Mouse (Mus musculus): ENCODE measurements around the gene Abcg4. TPM values are rescaled to one million over a fixed set of nuclear protein-coding genes. Genes with fewer than 3 reads are reported as not detected.
A peak's percentile ranks its signal among the peaks of the same experiment; 100 is the strongest.

Gene Abcg4
- total RNA-seq, 1 experiment from 2014 or later: 4.8 TPM

DNA sequence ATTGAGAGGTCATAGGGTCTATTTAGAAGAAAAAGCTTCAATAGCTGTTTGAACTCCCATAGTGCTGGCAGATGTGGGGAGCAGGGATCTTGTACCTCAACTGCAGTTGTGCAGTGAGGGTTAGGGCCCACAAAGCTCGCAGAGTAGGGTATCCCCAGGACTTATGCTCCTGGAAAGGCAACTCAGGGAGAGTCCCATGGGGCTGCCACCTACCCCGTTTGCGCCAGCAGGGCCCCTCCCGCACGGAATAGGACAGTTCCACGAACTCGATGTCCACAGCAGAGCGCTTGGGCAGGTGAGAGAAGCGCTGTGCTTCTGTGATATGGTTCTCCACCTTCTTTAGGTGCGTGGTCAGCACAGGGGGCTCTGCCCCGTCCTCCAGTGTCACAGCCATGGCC lies 1.4 kb downstream of the Abcg4 start:
- 0 out of 2 replicates have a peak, but pooled peaks have one; percentile 1 for ATAC-seq (replicated peaks; ENCODE audit: low read depth, poor library complexity, severe bottlenecking)

DNA sequence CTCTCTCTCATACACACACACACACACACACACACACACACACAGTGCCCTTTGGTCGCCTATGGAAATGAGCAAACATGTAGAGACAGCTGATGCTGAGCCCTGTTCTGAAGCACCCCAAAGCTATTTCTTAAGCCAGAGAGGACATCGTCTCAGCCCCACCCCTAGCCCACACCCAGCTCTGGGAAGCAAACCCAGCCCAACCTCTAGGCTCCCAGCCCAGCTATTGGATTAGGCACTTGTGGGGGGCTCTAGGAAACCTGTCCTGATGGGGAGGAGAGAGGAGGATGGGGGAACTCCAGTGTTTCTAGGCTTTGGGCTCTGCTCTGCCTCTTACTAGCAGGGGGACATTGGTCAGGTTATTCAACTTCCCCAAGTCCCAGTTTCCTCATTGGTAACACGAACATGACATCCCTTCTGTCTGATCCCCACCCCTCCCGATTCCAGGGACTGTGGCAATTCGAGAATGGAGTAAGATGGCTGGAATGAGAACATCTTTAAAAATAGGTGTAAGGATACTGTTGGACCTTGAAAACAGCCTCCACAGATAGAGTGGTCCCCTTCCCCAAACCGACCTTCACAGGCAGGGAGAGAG lies 2.1 kb downstream of the Abcg4 start:
- ATAC-seq (replicated peaks; ENCODE audit: low read depth, poor library complexity, severe bottlenecking): 0 out of 2 replicates have a peak, but pooled peaks have one; percentile 6

DNA sequence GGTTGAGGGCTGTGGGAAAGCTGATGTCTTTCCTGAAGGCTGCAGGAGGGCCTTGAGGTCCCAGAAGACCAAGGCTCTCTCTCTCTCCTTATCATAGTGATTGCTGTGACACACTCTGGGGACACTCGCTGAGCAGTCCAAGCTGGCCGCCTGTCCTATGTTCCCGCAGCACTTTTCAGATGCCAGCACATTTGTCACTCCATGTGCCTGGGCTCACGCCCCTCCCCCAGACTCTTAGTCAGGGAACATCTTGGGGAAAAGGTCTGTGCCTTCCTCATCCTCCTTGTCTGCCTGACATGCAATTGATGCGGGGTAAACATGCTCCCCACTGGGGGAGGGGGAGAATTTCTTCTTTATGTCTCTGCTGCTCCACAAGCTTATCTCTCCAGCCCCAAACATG lies 5.2 kb downstream of the Abcg4 start:
- ATAC-seq (replicated peaks; ENCODE audit: low read depth, poor library complexity, severe bottlenecking): no peak

- no peak for ATAC-seq (replicated peaks; ENCODE audit: low read depth, poor library complexity, severe bottlenecking)
Measured at GRCm38 (mm10) chr9:44269973-44270372, 18.4 kb downstream of the Abcg4 start.

DNA sequence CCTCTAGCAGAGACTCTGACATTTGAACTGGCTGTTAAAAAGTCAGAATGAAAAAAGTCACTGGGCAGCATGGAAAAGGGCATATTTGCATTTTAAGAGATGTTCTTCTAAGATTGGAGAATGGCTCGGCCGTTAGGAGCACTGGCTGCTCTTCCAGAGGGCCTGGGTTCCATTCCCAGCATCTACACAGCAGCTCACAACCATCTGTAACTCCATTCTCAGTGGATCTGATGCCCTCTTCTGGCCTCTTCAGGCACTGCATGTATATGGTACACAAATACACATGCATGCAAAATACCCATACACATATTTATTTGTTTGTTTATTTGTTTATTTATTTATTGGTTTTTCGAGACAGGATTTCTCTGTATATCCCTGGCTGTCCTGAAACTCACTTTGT lies 19.3 kb downstream of the Abcg4 start:
- ATAC-seq (replicated peaks; ENCODE audit: low read depth, poor library complexity, severe bottlenecking): no peak

- peak; percentile 80 for ATAC-seq (replicated peaks; ENCODE audit: low read depth, poor library complexity, severe bottlenecking)
Measured at GRCm38 (mm10) chr9:44268432-44268831, 20.0 kb downstream of the Abcg4 start, which contains the start of gene Nlrx1. TSS of gene Nlrx1 (minus strand) at chr9:44268599.

DNA sequence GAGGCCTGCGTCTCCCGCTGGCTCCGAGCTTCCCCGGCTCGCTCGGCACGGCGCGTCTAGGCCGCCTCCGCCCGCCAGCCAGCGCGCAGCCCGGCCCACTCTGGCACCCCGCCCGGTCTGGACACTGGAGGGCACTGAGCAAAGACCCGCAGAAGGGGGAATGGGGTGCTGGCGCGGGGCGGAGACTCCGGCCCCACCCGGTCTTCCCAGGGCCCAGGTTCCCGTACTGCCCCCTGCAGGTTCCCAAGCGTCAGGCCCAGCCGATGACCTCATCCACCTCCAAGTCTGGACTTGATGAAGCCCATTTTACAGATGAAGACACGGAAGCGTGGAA lies 20.4 kb downstream of the Abcg4 start:
- peak; percentile 78 for ATAC-seq (replicated peaks; ENCODE audit: low read depth, poor library complexity, severe bottlenecking)

GRCm38 (mm10) chr9:44267319-44268026 lies 20.9 kb downstream of the Abcg4 start:
- no peak for ATAC-seq (replicated peaks; ENCODE audit: low read depth, poor library complexity, severe bottlenecking)

GRCm38 (mm10) chr9:44266478-44267226 lies 21.8 kb downstream of the Abcg4 start:
- no peak for ATAC-seq (replicated peaks; ENCODE audit: low read depth, poor library complexity, severe bottlenecking)

DNA sequence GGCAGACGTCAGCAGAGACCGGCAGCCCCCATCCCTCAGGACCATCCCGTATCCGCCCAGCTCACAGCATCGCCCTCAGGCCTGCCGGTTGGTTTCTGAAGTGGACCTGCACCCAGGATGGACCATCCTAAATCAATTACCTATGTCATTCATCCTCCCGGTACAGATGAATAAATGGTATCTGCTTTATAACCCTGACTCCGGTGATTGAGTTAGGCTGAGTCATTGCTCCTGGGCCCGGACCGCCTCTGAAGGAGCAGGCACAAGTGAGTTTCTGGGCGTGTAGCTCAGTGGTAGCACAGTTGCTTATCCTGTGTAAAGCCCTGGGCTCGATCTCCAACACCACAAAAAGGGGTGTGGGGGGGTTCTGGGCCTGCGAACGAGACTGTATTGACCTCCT lies 27.0 kb downstream of the Abcg4 start:
- no peak for ATAC-seq (replicated peaks; ENCODE audit: low read depth, poor library complexity, severe bottlenecking)

GRCm38 (mm10) chr9:44259014-44259413 lies 29.4 kb downstream of the Abcg4 start:
- 0 out of 2 replicates have a peak, but pooled peaks have one; percentile 22 for ATAC-seq (replicated peaks; ENCODE audit: low read depth, poor library complexity, severe bottlenecking)

- no peak for ATAC-seq (replicated peaks; ENCODE audit: low read depth, poor library complexity, severe bottlenecking)
Measured at GRCm38 (mm10) chr9:44256213-44256612, 32.2 kb downstream of the Abcg4 start.

- no peak for ATAC-seq (replicated peaks; ENCODE audit: low read depth, poor library complexity, severe bottlenecking)
Measured at GRCm38 (mm10) chr9:44255136-44255521, 33.3 kb downstream of the Abcg4 start.

GRCm38 (mm10) chr9:44254508-44255135 lies 33.8 kb downstream of the Abcg4 start:
- ATAC-seq (replicated peaks; ENCODE audit: low read depth, poor library complexity, severe bottlenecking): no peak

GRCm38 (mm10) chr9:44253441-44253840 lies 35.0 kb downstream of the Abcg4 start:
- no peak for ATAC-seq (replicated peaks; ENCODE audit: low read depth, poor library complexity, severe bottlenecking)

- ATAC-seq (replicated peaks; ENCODE audit: low read depth, poor library complexity, severe bottlenecking): no peak
Measured at GRCm38 (mm10) chr9:44251314-44251713, 37.1 kb downstream of the Abcg4 start, which contains the start of gene Pdzd3. TSS of gene Pdzd3 (minus strand) at chr9:44251471.

DNA sequence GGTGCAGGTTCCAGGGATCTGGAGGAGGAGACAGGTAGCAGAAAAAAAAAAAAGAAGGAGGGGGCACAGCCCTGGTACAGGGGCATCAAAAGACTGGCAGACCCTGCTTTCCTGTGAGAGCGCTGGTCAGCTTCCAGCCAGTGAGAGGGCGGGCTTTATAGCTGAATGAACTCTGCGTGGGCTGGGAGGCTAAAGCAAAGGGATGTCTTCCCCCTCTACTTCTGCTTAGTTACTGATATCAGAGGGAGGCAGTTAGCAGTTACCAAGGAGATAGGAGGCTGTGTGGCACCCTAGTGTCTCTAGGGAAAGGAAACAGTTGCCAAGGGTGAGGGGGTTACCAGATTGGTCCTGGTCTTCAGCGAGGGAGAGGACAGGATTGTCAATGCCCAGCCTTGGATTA lies 38.0 kb downstream of the Abcg4 start:
- ATAC-seq (replicated peaks; ENCODE audit: low read depth, poor library complexity, severe bottlenecking): no peak; the same call in 1 of the 2 replicates

GRCm38 (mm10) chr9:44249181-44250146 lies 39.0 kb downstream of the Abcg4 start:
- ATAC-seq (replicated peaks; ENCODE audit: low read depth, poor library complexity, severe bottlenecking): peak; percentile 92

GRCm38 (mm10) chr9:44247907-44248306 lies 40.5 kb downstream of the Abcg4 start:
- no peak for ATAC-seq (replicated peaks; ENCODE audit: low read depth, poor library complexity, severe bottlenecking)
